Mouse (Mus musculus): ENCODE data around the gene Rab40b.

- no peak for TF ChIP-seq CTCF (IDR thresholded peaks at IDR 0.05; ENCODE audit: low read depth)
- TF ChIP-seq EP300 (optimal IDR thresholded peaks at IDR 0.05) = no peak
Observed at GRCm38 (mm10) chr11:121434156-121435155, 46.4 kb upstream of the Rab40b start, which contains the start of gene Fn3k.
